Mouse (Mus musculus): ENCODE results near the gene Bloc1s3. TPM values are rescaled to one million over a fixed set of nuclear protein-coding genes. Genes with fewer than 3 reads are reported as not detected.

Bloc1s3 gene
- polyA plus RNA-seq, 1 experiment from 2014 or later, result 2.0 TPM

DNA sequence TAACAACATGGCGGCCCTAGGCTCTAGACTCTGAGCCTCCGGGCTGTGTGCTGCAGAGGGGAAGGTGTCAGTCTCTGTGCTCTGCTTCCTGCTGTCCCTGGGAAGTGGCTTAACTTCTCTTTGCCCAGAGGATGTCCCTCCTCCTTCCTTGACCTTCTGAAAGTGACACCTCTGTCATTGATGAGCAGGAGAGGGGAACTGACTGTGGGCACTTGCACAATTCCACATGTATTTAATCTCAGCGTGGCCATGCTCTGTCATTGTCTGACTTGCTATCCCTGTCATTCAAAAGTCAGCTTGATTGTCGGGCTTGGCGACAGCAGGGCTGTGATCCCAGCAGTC, 12.0 kb downstream of the Bloc1s3 start:
- Histone ChIP-seq H3K27ac (ENCODE audit: low read depth, low read length) (no peak overlapping the region), H3K4me2 (no peak overlapping the region), H3K9ac (ENCODE audit: low read depth, low read length) (no peak overlapping the region), H3K27me3 (replicated peaks; ENCODE audit: control insufficient read depth, insufficient read depth, low read length) (0 out of 2 replicates have a peak, but pooled peaks cover 6% of the 10 kb centered on the region), H3K4me1 (replicated peaks; ENCODE audit: control insufficient read depth, insufficient read depth, low read length) (peaks cover 8% of the 10 kb centered on the region), H3K9me3 (ENCODE audit: control insufficient read depth, low read length) (no peaks in the 10 kb centered on the region), H3K36me3 (ENCODE audit: control insufficient read depth, insufficient read depth, low read length) (no peaks in the 10 kb centered on the region), H3K4me3 (ENCODE audit: low read depth, low read length) (no peak overlapping the region)
- 64% methylated on average over 5 of the region's 5 CpGs for WGBS
- DNase-seq (ENCODE audit: low spot score), result no peak
- no peak for ATAC-seq (replicated peaks; ENCODE audit: low FRiP score)

DNA sequence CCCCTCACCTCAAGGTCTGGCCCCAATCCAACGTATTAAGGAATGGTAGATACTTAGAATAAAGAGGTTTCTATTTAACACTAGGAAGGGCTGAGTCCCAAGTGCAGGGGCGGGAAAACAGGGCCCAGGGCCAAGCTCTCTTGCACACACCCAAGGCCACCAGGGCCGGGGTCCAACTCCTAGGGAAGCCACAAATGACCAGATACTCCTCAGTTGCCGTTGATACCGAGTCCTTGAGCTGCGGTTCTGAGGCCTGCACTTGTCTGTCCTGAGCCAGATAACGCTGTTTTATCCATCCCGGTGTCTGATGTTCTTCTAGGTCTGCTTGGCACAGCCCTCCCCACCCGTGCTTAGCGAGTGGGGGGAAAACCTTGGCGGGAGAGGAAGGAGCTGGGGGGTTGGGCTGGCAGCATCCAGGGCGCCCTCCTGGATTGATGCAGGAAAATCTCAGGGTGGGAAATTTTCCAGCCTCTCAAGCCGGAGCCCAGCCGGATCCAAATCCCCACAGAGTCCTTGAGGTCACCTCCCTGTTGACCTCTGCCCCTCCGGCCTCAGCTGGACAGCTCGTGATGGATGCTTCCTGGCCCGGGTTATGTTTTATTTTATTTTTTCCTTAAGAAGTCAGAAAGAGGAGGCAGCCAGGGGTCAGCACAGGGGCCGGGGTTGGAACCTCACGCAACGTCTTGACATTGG, 12.5 kb downstream of the Bloc1s3 start:
- DNase-seq (ENCODE audit: low spot score) (no peak), ATAC-seq (replicated peaks; ENCODE audit: low FRiP score) (peak; percentile 51; the same call in 1 of the 2 replicates)
- no peak overlapping the region for H3K4me2 ChIP-seq
- H3K27ac ChIP-seq (ENCODE audit: low read depth, low read length), result no peak overlapping the region
- 54% methylated on average over 20 of the region's 20 CpGs for WGBS
- H3K9ac ChIP-seq (ENCODE audit: low read depth, low read length), result no peak overlapping the region
- H3K9me3 ChIP-seq (ENCODE audit: control insufficient read depth, low read length), result no peaks in the 10 kb centered on the region
- H3K4me1 ChIP-seq (replicated peaks; ENCODE audit: control insufficient read depth, insufficient read depth, low read length), result peaks cover 8% of the 10 kb centered on the region
- no peaks in the 10 kb centered on the region for H3K36me3 ChIP-seq (ENCODE audit: control insufficient read depth, insufficient read depth, low read length)
- peaks cover 8% of the 10 kb centered on the region; the same call in 1 of the 2 replicates for H3K27me3 ChIP-seq (replicated peaks; ENCODE audit: control insufficient read depth, insufficient read depth, low read length)
- H3K4me3 ChIP-seq (ENCODE audit: low read depth, low read length), result no peak overlapping the region

DNA sequence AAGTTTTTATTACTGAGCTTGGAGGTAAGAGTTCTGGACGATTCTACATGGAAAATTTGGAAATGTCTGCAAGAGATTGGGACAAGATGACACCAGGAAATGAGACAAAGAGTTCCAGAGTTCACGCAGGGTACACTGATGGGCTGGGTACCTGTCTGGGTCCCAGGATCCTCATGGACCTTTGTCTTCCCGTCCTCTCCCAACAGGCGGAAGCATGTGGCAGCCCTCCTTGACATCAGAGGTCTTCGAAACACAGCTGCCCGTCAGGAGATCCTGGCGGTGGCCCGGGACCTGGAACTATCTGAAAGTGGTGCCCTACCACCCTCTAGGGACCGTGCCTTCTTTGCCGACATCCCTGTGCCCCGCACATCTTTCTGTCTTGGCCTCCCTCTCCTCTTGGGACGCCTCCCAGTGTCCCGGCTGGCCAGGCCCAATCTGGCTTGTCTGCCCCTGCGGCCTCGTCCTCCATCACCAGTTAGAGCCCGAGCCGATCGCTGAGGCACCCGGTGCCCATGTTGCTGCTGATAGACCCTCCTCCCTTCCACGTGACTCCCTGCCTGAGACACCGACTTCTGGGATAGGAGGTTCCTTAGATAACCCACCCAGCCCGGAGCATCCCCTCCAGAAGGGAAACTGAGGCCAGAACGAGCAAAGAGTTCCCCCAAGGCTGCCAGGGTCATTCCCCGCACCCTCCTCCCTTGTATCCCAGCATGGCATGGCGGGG, 13.3 kb downstream of the Bloc1s3 start:
- no peak overlapping the region for H3K4me3 ChIP-seq (ENCODE audit: low read depth, low read length)
- H3K9me3 ChIP-seq (ENCODE audit: control insufficient read depth, low read length), result no peaks in the 10 kb centered on the region
- WGBS, result 83% methylated on average over 25 of the region's 25 CpGs
- no peak for ATAC-seq (replicated peaks; ENCODE audit: low FRiP score)
- H3K27ac ChIP-seq (ENCODE audit: low read depth, low read length), result no peak overlapping the region
- no peak overlapping the region for H3K9ac ChIP-seq (ENCODE audit: low read depth, low read length)
- no peak overlapping the region for H3K4me2 ChIP-seq
- peaks cover 8% of the 10 kb centered on the region for H3K4me1 ChIP-seq (replicated peaks; ENCODE audit: control insufficient read depth, insufficient read depth, low read length)
- H3K27me3 ChIP-seq (replicated peaks; ENCODE audit: control insufficient read depth, insufficient read depth, low read length), result peaks cover 13% of the 10 kb centered on the region
- no peak for DNase-seq (ENCODE audit: low spot score)
- H3K36me3 ChIP-seq (ENCODE audit: control insufficient read depth, insufficient read depth, low read length), result no peaks in the 10 kb centered on the region

DNA sequence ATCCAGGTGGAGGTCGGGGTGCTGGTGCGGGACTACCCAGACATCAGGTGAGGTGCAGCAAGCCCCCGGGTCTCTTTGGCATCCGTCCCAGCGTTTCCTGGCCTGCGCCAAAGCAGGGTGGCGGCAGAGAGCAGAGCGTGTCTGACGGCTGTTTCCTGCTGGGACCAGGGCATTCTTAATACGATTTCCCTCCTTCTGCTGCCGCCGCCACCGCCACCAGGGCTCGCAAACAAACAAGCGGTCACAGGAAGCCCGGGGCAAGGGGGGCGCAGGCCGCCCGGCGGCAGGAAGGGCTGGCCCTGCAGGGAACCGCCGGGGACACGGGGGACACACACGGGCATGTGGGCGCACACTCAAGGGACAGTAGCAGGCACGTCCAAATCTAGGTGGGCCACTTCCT, 16.4 kb downstream of the Bloc1s3 start:
- Histone ChIP-seq H3K4me3 (ENCODE audit: low read depth, low read length) (0 out of 2 replicates have a peak overlapping the region, but pooled peaks have one; percentile 12), H3K36me3 (ENCODE audit: control insufficient read depth, insufficient read depth, low read length) (no peaks in the 10 kb centered on the region), H3K27ac (ENCODE audit: low read depth, low read length) (no peak overlapping the region), H3K9me3 (ENCODE audit: control insufficient read depth, low read length) (no peaks in the 10 kb centered on the region), H3K4me2 (peak overlapping the region; percentile 39), H3K4me1 (replicated peaks; ENCODE audit: control insufficient read depth, insufficient read depth, low read length) (no peaks in the 10 kb centered on the region; the same call in 1 of the 2 replicates), H3K27me3 (replicated peaks; ENCODE audit: control insufficient read depth, insufficient read depth, low read length) (peaks cover 27% of the 10 kb centered on the region), H3K9ac (ENCODE audit: low read depth, low read length) (peak overlapping the region; percentile 18; the same call in 1 of the 2 replicates)
- no peak for DNase-seq (ENCODE audit: low spot score)
- WGBS, result 29% methylated on average over 26 of the region's 26 CpGs
- no peak for ATAC-seq (replicated peaks; ENCODE audit: low FRiP score)

DNA sequence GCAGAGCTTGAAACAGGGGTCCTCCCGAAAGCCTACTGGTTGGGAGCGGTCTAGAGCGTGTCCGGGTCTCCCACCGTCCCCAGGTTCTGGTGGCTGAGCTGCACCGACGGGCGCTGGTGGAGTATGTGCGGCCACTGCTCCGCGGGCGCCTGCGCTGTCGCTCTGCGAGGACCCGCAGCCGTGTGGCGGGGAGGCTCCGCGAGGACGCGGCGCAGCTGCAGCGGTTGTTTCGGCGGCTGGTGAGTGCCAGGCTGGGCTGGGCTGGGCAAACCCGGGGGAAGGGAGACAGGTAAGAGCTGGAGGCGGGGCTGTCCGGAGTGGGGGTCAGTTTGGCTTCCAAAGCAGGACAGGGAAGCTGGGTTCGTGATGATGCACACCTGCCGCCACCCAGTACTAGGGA, 18.6 kb downstream of the Bloc1s3 start:
- Histone ChIP-seq H3K9me3 (ENCODE audit: control insufficient read depth, low read length) (no peaks in the 10 kb centered on the region), H3K4me1 (replicated peaks; ENCODE audit: control insufficient read depth, insufficient read depth, low read length) (peaks cover 3% of the 10 kb centered on the region), H3K27me3 (replicated peaks; ENCODE audit: control insufficient read depth, insufficient read depth, low read length) (peaks cover 27% of the 10 kb centered on the region), H3K36me3 (ENCODE audit: control insufficient read depth, insufficient read depth, low read length) (no peaks in the 10 kb centered on the region), H3K4me2 (peak overlapping the region; percentile 22; the same call in 1 of the 2 replicates), H3K9ac (ENCODE audit: low read depth, low read length) (no peak overlapping the region), H3K27ac (ENCODE audit: low read depth, low read length) (no peak overlapping the region), H3K4me3 (ENCODE audit: low read depth, low read length) (no peak overlapping the region)
- whole genome bisulfite sequencing, result 59% methylated on average over 31 of the region's 31 CpGs
- no peak for DNase-seq (ENCODE audit: low spot score)
- no peak for ATAC-seq (replicated peaks; ENCODE audit: low FRiP score)

DNA sequence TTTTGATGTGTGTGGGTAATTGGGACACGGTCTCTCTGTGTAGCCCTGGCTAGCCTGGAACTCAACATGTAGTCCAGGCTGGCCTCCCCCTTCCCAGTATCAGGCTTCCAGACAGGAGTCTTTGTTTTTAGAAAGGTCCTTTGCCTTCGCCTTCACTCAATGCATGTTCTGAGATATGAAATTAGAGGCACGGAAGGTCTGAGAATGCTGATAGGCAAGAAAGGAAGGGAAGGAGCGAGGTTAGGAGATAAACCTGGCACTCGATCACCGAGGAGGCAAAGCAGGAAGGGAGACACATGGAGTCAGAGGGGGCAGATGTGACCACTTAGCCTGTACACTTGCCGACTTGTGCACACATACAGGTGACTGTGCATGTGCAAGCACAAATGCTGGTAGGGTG, 21.6 kb downstream of the Bloc1s3 start:
- no peak overlapping the region for H3K27ac ChIP-seq (ENCODE audit: low read depth, low read length)
- DNase-seq (ENCODE audit: low spot score) (no peak), ATAC-seq (replicated peaks; ENCODE audit: low FRiP score) (no peak)
- H3K27me3 ChIP-seq (replicated peaks; ENCODE audit: control insufficient read depth, insufficient read depth, low read length), result peaks cover 20% of the 10 kb centered on the region
- H3K4me1 ChIP-seq (replicated peaks; ENCODE audit: control insufficient read depth, insufficient read depth, low read length), result peaks cover 3% of the 10 kb centered on the region; the same call in 1 of the 2 replicates
- 59% methylated on average over 7 of the region's 7 CpGs for WGBS
- no peaks in the 10 kb centered on the region for H3K36me3 ChIP-seq (ENCODE audit: control insufficient read depth, insufficient read depth, low read length)
- H3K9ac ChIP-seq (ENCODE audit: low read depth, low read length), result no peak overlapping the region
- no peak overlapping the region for H3K4me3 ChIP-seq (ENCODE audit: low read depth, low read length)
- no peak overlapping the region for H3K4me2 ChIP-seq
- H3K9me3 ChIP-seq (ENCODE audit: control insufficient read depth, low read length), result no peaks in the 10 kb centered on the region

DNA sequence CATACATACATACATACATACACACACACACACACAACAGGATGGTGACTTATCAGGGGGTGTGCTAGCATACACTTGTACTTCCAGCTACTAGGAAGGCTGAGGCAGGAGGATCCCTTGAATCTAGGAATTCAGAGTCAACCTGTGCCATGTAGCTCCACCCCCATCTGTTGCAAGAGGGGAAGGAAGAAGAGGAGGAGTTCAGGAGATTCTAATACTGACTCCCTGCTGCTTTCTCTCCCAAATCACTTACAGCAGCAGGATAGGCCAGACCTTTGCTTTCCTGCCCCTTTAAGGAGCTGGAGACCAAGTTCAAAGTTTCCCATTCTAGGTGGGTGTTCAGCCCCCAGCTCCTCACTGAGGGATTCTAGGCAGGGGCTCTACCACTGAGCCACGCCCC, 22.7 kb downstream of the Bloc1s3 start:
- ATAC-seq (replicated peaks; ENCODE audit: low FRiP score) (no peak), DNase-seq (ENCODE audit: low spot score) (no peak)
- no peaks in the 10 kb centered on the region for H3K36me3 ChIP-seq (ENCODE audit: control insufficient read depth, insufficient read depth, low read length)
- H3K4me2 ChIP-seq, result no peak overlapping the region
- WGBS, result 90% methylated on average over 1 of the region's 1 CpGs
- H3K9me3 ChIP-seq (ENCODE audit: control insufficient read depth, low read length), result no peaks in the 10 kb centered on the region
- peaks cover 3% of the 10 kb centered on the region; the same call in 1 of the 2 replicates for H3K4me1 ChIP-seq (replicated peaks; ENCODE audit: control insufficient read depth, insufficient read depth, low read length)
- H3K27ac ChIP-seq (ENCODE audit: low read depth, low read length), result no peak overlapping the region
- H3K4me3 ChIP-seq (ENCODE audit: low read depth, low read length), result no peak overlapping the region
- H3K9ac ChIP-seq (ENCODE audit: low read depth, low read length), result no peak overlapping the region
- peaks cover 17% of the 10 kb centered on the region for H3K27me3 ChIP-seq (replicated peaks; ENCODE audit: control insufficient read depth, insufficient read depth, low read length)

DNA sequence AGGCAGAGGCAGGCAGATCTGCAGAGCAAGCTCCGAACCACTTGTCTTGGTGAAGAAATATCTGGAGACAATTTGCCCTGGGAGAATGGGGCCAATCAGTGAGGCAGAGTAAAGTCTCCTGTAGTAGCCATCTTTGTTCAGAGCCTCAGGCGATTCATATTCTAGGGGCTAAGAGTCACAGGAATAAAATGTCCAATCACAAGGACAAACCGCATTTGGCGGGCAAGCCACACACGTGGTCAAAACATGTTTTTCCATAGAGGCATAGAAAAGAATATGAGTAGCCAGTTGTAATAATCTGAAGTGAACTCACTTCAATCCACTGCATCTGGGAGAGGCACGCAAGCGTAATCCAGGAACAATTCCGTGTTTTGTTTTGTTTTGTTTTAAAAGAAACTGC, 24.9 kb downstream of the Bloc1s3 start:
- ATAC-seq (replicated peaks; ENCODE audit: low FRiP score), result no peak
- WGBS, result 83% methylated on average over 8 of the region's 8 CpGs
- Histone ChIP-seq H3K9me3 (ENCODE audit: control insufficient read depth, low read length) (no peaks in the 10 kb centered on the region), H3K27ac (ENCODE audit: low read depth, low read length) (no peak overlapping the region), H3K4me2 (no peak overlapping the region), H3K4me1 (replicated peaks; ENCODE audit: control insufficient read depth, insufficient read depth, low read length) (peaks cover 3% of the 10 kb centered on the region; the same call in 1 of the 2 replicates), H3K9ac (ENCODE audit: low read depth, low read length) (no peak overlapping the region), H3K36me3 (ENCODE audit: control insufficient read depth, insufficient read depth, low read length) (no peaks in the 10 kb centered on the region), H3K27me3 (replicated peaks; ENCODE audit: control insufficient read depth, insufficient read depth, low read length) (no peaks in the 10 kb centered on the region; the same call in 1 of the 2 replicates), H3K4me3 (ENCODE audit: low read depth, low read length) (no peak overlapping the region)
- DNase-seq (ENCODE audit: low spot score), result no peak

All from liver, embryonic 11.5 days (tissue).